ENCODE assay signal across 39 mouse cellular contexts in genomic region chr11:70544496-70544895, GRCm38 (mm10). TPM values are rescaled to one million over a fixed set of nuclear protein-coding genes. Genes with fewer than 3 reads are reported as not detected.
A peak's percentile ranks its signal among the peaks of the same experiment; 100 is the strongest.
DNase-seq lines count a peak whose midpoint lies in the region; ATAC-seq lines count a peak whose summit lies in the region.
"Had no signal": no experiment of that assay in that cellular context is flagged by ENCODE, and none has a peak within 500 bp of the region (broad histone marks: within the 10 kb centered on the region; RNA-seq: fewer than 3 reads in every experiment).

No protein-coding gene starts in this region.

- peak; percentile 33 to 42 for DNase-seq in gastrocnemius, adult 8-10 months (ENCODE audit: low spot score in 2 of 2)
- DNase-seq in gastrocnemius, postnatal 14 days: no peak
- no peak for DNase-seq in heart, postnatal 4 days
- DNase-seq in gastrocnemius, postnatal 25 days: peak; percentile 52
- DNase-seq in skeletal muscle tissue, adult 2 months (ENCODE audit: low read depth, low spot score): peak; percentile 55
- no peak for DNase-seq in spleen, adult 18-20 months
- DNase-seq: adrenal gland, postnatal 14 days; cerebellum, adult 11 months; cerebellum, adult 9-10 months; cerebellum, postnatal 36 days; kidney, adult 2 months; kidney, postnatal 36 days; right cerebral cortex, postnatal 25 days; thymus, adult 18-20 months; thymus, postnatal 25 days had no signal

- peak overlapping the region; percentile 51 for H3K4me2 ChIP-seq in heart, embryonic 13.5 days
- H3K4me2 ChIP-seq: forebrain, embryonic 13.5 days; intestine, embryonic 15.5 days; limb, embryonic 13.5 days; liver, embryonic 11.5 days; lung, embryonic 15.5 days; midbrain, embryonic 15.5 days had no signal

- H3K36me3 ChIP-seq in heart, embryonic 13.5 days: peaks cover 29% of the 10 kb centered on the region
- H3K36me3 ChIP-seq: intestine, embryonic 15.5 days; limb, embryonic 13.5 days; lung, embryonic 15.5 days; midbrain, embryonic 10.5 days; midbrain, embryonic 15.5 days had no signal

- H3K9ac ChIP-seq in heart, embryonic 13.5 days: 0 out of 2 replicates have a peak overlapping the region, but pooled peaks have one; percentile 30
- H3K9ac ChIP-seq: forebrain, embryonic 13.5 days; intestine, embryonic 15.5 days; limb, embryonic 13.5 days; lung, embryonic 15.5 days; midbrain, embryonic 15.5 days had no signal

- WGBS in heart, embryonic 13.5 days: 32% methylated on average over 7 of the region's 7 CpGs

- intact Hi-C loops in gastrocnemius, postnatal 14 days (cut with DNase I; ENCODE audit: low total_unique reads): no loop called here

- no peaks in the 10 kb centered on the region; the same call in 1 of the 2 replicates for H3K27me3 ChIP-seq in heart, embryonic 13.5 days (replicated peaks)
- H3K27me3 ChIP-seq: intestine, embryonic 15.5 days; lung, embryonic 15.5 days; Patski had no signal

- ATAC-seq in heart, embryonic 13.5 days (ENCODE audit: extremely low read depth, insufficient number of reproducible peaks, low FRiP score, low TSS enrichment): no peak
- ATAC-seq: forebrain, embryonic 13.5 days; hindbrain, embryonic 16.5 days; intestine, embryonic 15.5 days; midbrain, embryonic 15.5 days; Patski had no signal

- H3K27ac ChIP-seq in heart, embryonic 13.5 days (replicated peaks): peak overlapping the region; percentile 39; the same call in 1 of the 2 replicates
- H3K27ac ChIP-seq: forebrain, embryonic 13.5 days; intestine, embryonic 15.5 days; layer of hippocampus, adult 2 months; limb, embryonic 13.5 days; lung, embryonic 15.5 days; midbrain, embryonic 10.5 days; midbrain, embryonic 15.5 days; stomach, postnatal 0 days had no signal

- H3K4me1 ChIP-seq in heart, embryonic 13.5 days: peaks cover 31% of the 10 kb centered on the region

- no peaks in the 10 kb centered on the region for H3K9me3 ChIP-seq in heart, embryonic 13.5 days
- H3K9me3 ChIP-seq: forebrain, embryonic 13.5 days; intestine, embryonic 15.5 days; limb, embryonic 13.5 days; lung, embryonic 15.5 days; midbrain, embryonic 10.5 days; midbrain, embryonic 15.5 days had no signal

- H3K4me3 ChIP-seq in heart, embryonic 13.5 days: peak overlapping the region; percentile 6; the same call in 1 of the 2 replicates
- H3K4me3 ChIP-seq: forebrain, embryonic 13.5 days; intestine, embryonic 15.5 days; layer of hippocampus, adult 2 months; limb, embryonic 13.5 days; lung, embryonic 15.5 days; midbrain, embryonic 10.5 days; midbrain, embryonic 15.5 days had no signal

RNA-seq across cellular contexts. Expression of gene Pld2, which starts 4.6 kb away (rescaled TPM):
- 10 to 100 TPM; 15.3 to 17.8 (median 15.4) TPM for total RNA-seq in gastrocnemius, adult 8-10 months (2022)
- 10 to 100 TPM; 15.9 to 17.1 TPM for total RNA-seq in gastrocnemius, postnatal 14 days (2021)
- polyA plus RNA-seq in heart, embryonic 13.5 days (2015; fragmentation: Nextera tagmentation; extraction: Ambion mirVana): 9.3 and 11.2 TPM in 2 replicates
- 1 to 10 TPM; 8.3 to 9.3 TPM for total RNA-seq in heart, postnatal 4 days (2021)
- total RNA-seq in gastrocnemius, postnatal 25 days (2021): 10 to 100 TPM; 17.4 to 17.7 TPM

RNA-seq across cellular contexts. Expression of gene Gm40193, which starts 11.8 kb away (rescaled TPM):
- total RNA-seq in gastrocnemius, adult 8-10 months (2022): not detected
- total RNA-seq in gastrocnemius, postnatal 14 days (2021): not detected
- not detected in 2 replicates for polyA plus RNA-seq in heart, embryonic 13.5 days (2015; fragmentation: Nextera tagmentation; extraction: Ambion mirVana)
- total RNA-seq in heart, postnatal 4 days (2021): not detected
- not detected for total RNA-seq in gastrocnemius, postnatal 25 days (2021)
- total RNA-seq: adrenal gland, postnatal 14 days; layer of hippocampus, adult 2 months; layer of hippocampus, postnatal 14 days; left cerebral cortex, adult 8-10 months; left cerebral cortex, postnatal 36 days; megakaryocyte progenitor cell, adult 5-6 weeks; MEL; neutrophil, adult 5-6 weeks had no signal
- polyA plus RNA-seq: embryonic facial prominence, embryonic 11.5 days; forebrain, embryonic 13.5 days; hindbrain, embryonic 11.5 days; hindbrain, embryonic 16.5 days; intestine, embryonic 15.5 days; kidney, adult 2 months; kidney, embryonic 16.5 days; limb, embryonic 13.5 days; liver, embryonic 11.5 days; liver, embryonic 16.5 days; lung, embryonic 15.5 days; midbrain, embryonic 10.5 days; midbrain, embryonic 15.5 days; neural tube, embryonic 11.5 days; Patski; spleen, adult 2 months; stomach, postnatal 0 days had no signal

RNA-seq across cellular contexts. Expression of gene Mink1, which starts 18.2 kb away (rescaled TPM):
- total RNA-seq in gastrocnemius, adult 8-10 months (2022): 10 to 100 TPM; 32.5 to 38.7 (median 33.7) TPM
- total RNA-seq in gastrocnemius, postnatal 14 days (2021): 10 to 100 TPM; 26.1 to 27.7 TPM
- 8.8 and 9.8 TPM in 2 replicates for polyA plus RNA-seq in heart, embryonic 13.5 days (2015; fragmentation: Nextera tagmentation; extraction: Ambion mirVana)
- total RNA-seq in heart, postnatal 4 days (2021): 10 to 100 TPM; 38.2 to 42.5 TPM
- 10 to 100 TPM; 26.3 to 27.2 TPM for total RNA-seq in gastrocnemius, postnatal 25 days (2021)

RNA-seq across cellular contexts. Expression of gene Psmb6, which starts 19.3 kb away (rescaled TPM):
- total RNA-seq in gastrocnemius, adult 8-10 months (2022): 100 to 1,000 TPM; 258 to 280 (median 265) TPM
- total RNA-seq in gastrocnemius, postnatal 14 days (2021): 100 to 1,000 TPM; 292 to 301 TPM
- 636 and 691 TPM in 2 replicates for polyA plus RNA-seq in heart, embryonic 13.5 days (2015; fragmentation: Nextera tagmentation; extraction: Ambion mirVana)
- total RNA-seq in heart, postnatal 4 days (2021): 100 to 1,000 TPM; 296 TPM
- 100 to 1,000 TPM; 242 to 248 TPM for total RNA-seq in gastrocnemius, postnatal 25 days (2021)

RNA-seq across cellular contexts. Expression of gene Gltpd2, which starts 25.5 kb away (rescaled TPM):
- total RNA-seq in gastrocnemius, adult 8-10 months (2022): not detected
- not detected for total RNA-seq in gastrocnemius, postnatal 14 days (2021)
- 0.12 and 0.99 TPM in 2 replicates for polyA plus RNA-seq in heart, embryonic 13.5 days (2015; fragmentation: Nextera tagmentation; extraction: Ambion mirVana)
- total RNA-seq in heart, postnatal 4 days (2021): not detected
- not detected for total RNA-seq in gastrocnemius, postnatal 25 days (2021)
- total RNA-seq: layer of hippocampus, adult 2 months; layer of hippocampus, postnatal 14 days; left cerebral cortex, adult 8-10 months; left cerebral cortex, postnatal 36 days; megakaryocyte progenitor cell, adult 5-6 weeks; MEL; neutrophil, adult 5-6 weeks had no signal
- polyA plus RNA-seq: embryonic facial prominence, embryonic 11.5 days; forebrain, embryonic 13.5 days; neural tube, embryonic 11.5 days; Patski had no signal

Comparison
In these comparisons a context has a peak if more than half of its experiments do, and no peak if none do; other contexts are left out.
1. DNase-seq: peak in gastrocnemius, adult 8-10 months (2 of 2), gastrocnemius, postnatal 25 days (single experiment) and skeletal muscle tissue, adult 2 months (single experiment); none in gastrocnemius, postnatal 14 days (single experiment), heart, postnatal 4 days (single experiment) and spleen, adult 18-20 months (0 of 2).